ENCODE assay signal across 8 mouse cellular contexts in genomic region chr9:107581584-107581983, GRCm38 (mm10). TPM values are rescaled to one million over a fixed set of nuclear protein-coding genes. Genes with fewer than 3 reads are reported as not detected.
DNase-seq lines count a peak whose midpoint lies in the region; ATAC-seq lines count a peak whose summit lies in the region.

No protein-coding gene starts in this region.

- 71% methylated on average over 4 of the region's 4 CpGs for WGBS in kidney, embryonic 14.5 days
- 80% methylated on average over 4 of the region's 4 CpGs for WGBS in hindbrain, embryonic 14.5 days
- 84% methylated on average over 4 of the region's 4 CpGs for WGBS in midbrain, embryonic 13.5 days

- peak overlapping the region; percentile 62 for H3K4me3 ChIP-seq in kidney, embryonic 14.5 days (ENCODE audit: low read length)
- peak overlapping the region; percentile 64 for H3K4me3 ChIP-seq in brown adipose tissue, adult 24 weeks (ENCODE audit: insufficient read depth, low read depth, low read length)
- H3K4me3 ChIP-seq in hindbrain, embryonic 14.5 days (replicated peaks; ENCODE audit: low read length) = peak overlapping the region; percentile 55
- H3K4me3 ChIP-seq in midbrain, embryonic 13.5 days (replicated peaks) = peak overlapping the region; percentile 60

- H3K27me3 ChIP-seq in kidney, embryonic 14.5 days (ENCODE audit: control insufficient read depth, insufficient read depth, low read length) = no peaks in the 10 kb centered on the region
- no peaks in the 10 kb centered on the region for H3K27me3 ChIP-seq in hindbrain, embryonic 14.5 days (ENCODE audit: control insufficient read depth, insufficient read depth, low read length)
- no peaks in the 10 kb centered on the region for H3K27me3 ChIP-seq in midbrain, embryonic 13.5 days

- H3K4me1 ChIP-seq in kidney, embryonic 14.5 days (ENCODE audit: control insufficient read depth, insufficient read depth, low read length) = peaks cover 27% of the 10 kb centered on the region
- peaks cover 9% of the 10 kb centered on the region; the same call in 1 of the 2 replicates for H3K4me1 ChIP-seq in brown adipose tissue, adult 24 weeks (ENCODE audit: control insufficient read depth, insufficient read depth, insufficient read length, low read length)
- H3K4me1 ChIP-seq in hindbrain, embryonic 14.5 days (replicated peaks; ENCODE audit: control insufficient read depth, insufficient read depth, low read length) = peaks cover 17% of the 10 kb centered on the region
- H3K4me1 ChIP-seq in midbrain, embryonic 13.5 days (replicated peaks) = peaks cover 48% of the 10 kb centered on the region

- no peak for DNase-seq in kidney, postnatal 25 days
- DNase-seq in hindbrain, embryonic 14.5 days (ENCODE audit: low spot score) = no peak
- no peak for DNase-seq in adrenal gland, adult 8-10 months
- no peak for DNase-seq in right cerebral cortex, postnatal 4 days
- no peak for DNase-seq in Muller cell, postnatal 12 days (ENCODE audit: inconsistent ontology term)

- H3K9me3 ChIP-seq in kidney, embryonic 14.5 days (ENCODE audit: control insufficient read depth, low read length) = no peaks in the 10 kb centered on the region
- no peaks in the 10 kb centered on the region for H3K9me3 ChIP-seq in hindbrain, embryonic 14.5 days (ENCODE audit: control insufficient read depth, low read length)
- H3K9me3 ChIP-seq in midbrain, embryonic 13.5 days = no peaks in the 10 kb centered on the region

- H3K36me3 ChIP-seq in kidney, embryonic 14.5 days (ENCODE audit: control insufficient read depth, insufficient read depth, low read length) = peaks cover 6% of the 10 kb centered on the region; the same call in 1 of the 2 replicates
- no peaks in the 10 kb centered on the region for H3K36me3 ChIP-seq in hindbrain, embryonic 14.5 days (replicated peaks; ENCODE audit: control insufficient read depth, insufficient read depth)
- peaks cover 17% of the 10 kb centered on the region for H3K36me3 ChIP-seq in midbrain, embryonic 13.5 days

- H3K27ac ChIP-seq in kidney, embryonic 14.5 days (ENCODE audit: low read depth, low read length) = peak overlapping the region; percentile 91; the same call in 1 of the 2 replicates
- no peak overlapping the region for H3K27ac ChIP-seq in brown adipose tissue, adult 24 weeks (replicated peaks; ENCODE audit: low read depth, low read length)
- H3K27ac ChIP-seq in hindbrain, embryonic 14.5 days = no peak overlapping the region
- H3K27ac ChIP-seq in midbrain, embryonic 13.5 days = no peak overlapping the region

- ATAC-seq in kidney, embryonic 14.5 days (ENCODE audit: low FRiP score, low TSS enrichment) = no peak
- ATAC-seq in hindbrain, embryonic 14.5 days (ENCODE audit: low FRiP score) = no peak
- ATAC-seq in midbrain, embryonic 13.5 days = no peak

- H3K4me2 ChIP-seq in kidney, embryonic 14.5 days (replicated peaks; ENCODE audit: low read depth, low read length) = peak overlapping the region; percentile 79
- H3K4me2 ChIP-seq in hindbrain, embryonic 14.5 days (replicated peaks) = peak overlapping the region; percentile 72
- H3K4me2 ChIP-seq in midbrain, embryonic 13.5 days (replicated peaks) = peak overlapping the region; percentile 97

- peak overlapping the region; percentile 77; the same call in 1 of the 2 replicates for H3K9ac ChIP-seq in kidney, embryonic 14.5 days (ENCODE audit: low read depth, low read length)
- peak overlapping the region; percentile 75 for H3K9ac ChIP-seq in hindbrain, embryonic 14.5 days
- H3K9ac ChIP-seq in midbrain, embryonic 13.5 days (replicated peaks) = peak overlapping the region; percentile 78

RNA-seq across cellular contexts. Expression of gene Hyal3, which starts 1.0 kb away (rescaled TPM):
- 0.84 and 1.5 TPM in 2 replicates for polyA plus RNA-seq in kidney, embryonic 14.5 days (2014; fragmentation: Nextera tagmentation; extraction: Ambion mirVana)
- polyA plus RNA-seq in brown adipose tissue, adult 24 weeks (2012; ENCODE audit: insufficient read depth, insufficient read length, missing spikeins) = 0.63 TPM in 1 of 2 replicates, not detected in the other
- polyA plus RNA-seq in hindbrain, embryonic 14.5 days (2014; fragmentation: Nextera tagmentation; extraction: Ambion mirVana) = 0.96 and 1.2 TPM in 2 replicates
- 1.1 and 1.8 TPM in 2 replicates for polyA plus RNA-seq in midbrain, embryonic 13.5 days (2015; fragmentation: Nextera tagmentation; extraction: Ambion mirVana)
- 1 to 10 TPM; 1.5 to 2.3 (median 2.0) TPM for total RNA-seq in adrenal gland, adult 8-10 months (2022)

RNA-seq across cellular contexts. Expression of gene Naa80, which starts 2.9 kb away (rescaled TPM):
- polyA plus RNA-seq in kidney, embryonic 14.5 days (2014; fragmentation: Nextera tagmentation; extraction: Ambion mirVana) = 16.0 and 18.4 TPM in 2 replicates
- 25.9 and 31.3 TPM in 2 replicates for polyA plus RNA-seq in brown adipose tissue, adult 24 weeks (2012; ENCODE audit: insufficient read depth, insufficient read length, missing spikeins)
- polyA plus RNA-seq in hindbrain, embryonic 14.5 days (2014; fragmentation: Nextera tagmentation; extraction: Ambion mirVana) = 14.4 and 16.4 TPM in 2 replicates
- polyA plus RNA-seq in midbrain, embryonic 13.5 days (2015; fragmentation: Nextera tagmentation; extraction: Ambion mirVana) = 16.5 and 19.1 TPM in 2 replicates
- total RNA-seq in adrenal gland, adult 8-10 months (2022) = 10 to 100 TPM; 15.3 to 20.1 (median 17.0) TPM

RNA-seq across cellular contexts. Expression of gene Hyal1, which starts 4.9 kb away (rescaled TPM):
- polyA plus RNA-seq in kidney, embryonic 14.5 days (2014; fragmentation: Nextera tagmentation; extraction: Ambion mirVana) = 6.8 and 7.3 TPM in 2 replicates
- polyA plus RNA-seq in brown adipose tissue, adult 24 weeks (2012; ENCODE audit: insufficient read depth, insufficient read length, missing spikeins) = 25.2 and 46.4 TPM in 2 replicates
- polyA plus RNA-seq in hindbrain, embryonic 14.5 days (2014; fragmentation: Nextera tagmentation; extraction: Ambion mirVana) = 3.1 and 4.9 TPM in 2 replicates
- polyA plus RNA-seq in midbrain, embryonic 13.5 days (2015; fragmentation: Nextera tagmentation; extraction: Ambion mirVana) = 7.0 and 10.0 TPM in 2 replicates
- 10 to 100 TPM in 1 of 4 experiments, 1 to 10 TPM in 3; 7.7 to 14.2 (median 9.3) TPM for total RNA-seq in adrenal gland, adult 8-10 months (2022)

RNA-seq across cellular contexts. Expression of gene Ifrd2, which starts 5.9 kb away (rescaled TPM):
- polyA plus RNA-seq in kidney, embryonic 14.5 days (2014; fragmentation: Nextera tagmentation; extraction: Ambion mirVana) = 59.1 and 61.4 TPM in 2 replicates
- polyA plus RNA-seq in brown adipose tissue, adult 24 weeks (2012; ENCODE audit: insufficient read depth, insufficient read length, missing spikeins) = 21.6 and 23.7 TPM in 2 replicates
- polyA plus RNA-seq in hindbrain, embryonic 14.5 days (2014; fragmentation: Nextera tagmentation; extraction: Ambion mirVana) = 11.2 and 16.5 TPM in 2 replicates
- polyA plus RNA-seq in midbrain, embryonic 13.5 days (2015; fragmentation: Nextera tagmentation; extraction: Ambion mirVana) = 13.5 and 14.7 TPM in 2 replicates
- total RNA-seq in adrenal gland, adult 8-10 months (2022) = 10 to 100 TPM; 36.7 to 49.1 (median 39.8) TPM

RNA-seq across cellular contexts. Expression of gene Hyal2, which starts 13.8 kb away (rescaled TPM):
- 135 and 136 TPM in 2 replicates for polyA plus RNA-seq in kidney, embryonic 14.5 days (2014; fragmentation: Nextera tagmentation; extraction: Ambion mirVana)
- 14.1 and 14.2 TPM in 2 replicates for polyA plus RNA-seq in brown adipose tissue, adult 24 weeks (2012; ENCODE audit: insufficient read depth, insufficient read length, missing spikeins)
- polyA plus RNA-seq in hindbrain, embryonic 14.5 days (2014; fragmentation: Nextera tagmentation; extraction: Ambion mirVana) = 71.7 and 76.6 TPM in 2 replicates
- 98.9 and 106 TPM in 2 replicates for polyA plus RNA-seq in midbrain, embryonic 13.5 days (2015; fragmentation: Nextera tagmentation; extraction: Ambion mirVana)
- total RNA-seq in adrenal gland, adult 8-10 months (2022) = 10 to 100 TPM; 27.3 to 47.0 (median 36.3) TPM
